Mouse (Mus musculus): Measurements from ENCODE around the gene N4bp2l1. TPM values are rescaled to one million over a fixed set of nuclear protein-coding genes. Genes with fewer than 3 reads are reported as not detected.

N4bp2l1 gene
- total RNA-seq, 2 experiments from 2014 or later: 15.9 to 17.5 TPM

GRCm38 (mm10) chr5:150570496-150571219 lies 26.3 kb downstream of the N4bp2l1 start:
- no peak for ATAC-seq (replicated peaks; ENCODE audit: low FRiP score, poor library complexity, severe bottlenecking)

GRCm38 (mm10) chr5:150566971-150567370 lies 30.0 kb downstream of the N4bp2l1 start:
- no peak for ATAC-seq (replicated peaks; ENCODE audit: low FRiP score, poor library complexity, severe bottlenecking)

- ATAC-seq (replicated peaks; ENCODE audit: low FRiP score, poor library complexity, severe bottlenecking): no peak
Measured at GRCm38 (mm10) chr5:150566226-150566625, 30.8 kb downstream of the N4bp2l1 start.

DNA sequence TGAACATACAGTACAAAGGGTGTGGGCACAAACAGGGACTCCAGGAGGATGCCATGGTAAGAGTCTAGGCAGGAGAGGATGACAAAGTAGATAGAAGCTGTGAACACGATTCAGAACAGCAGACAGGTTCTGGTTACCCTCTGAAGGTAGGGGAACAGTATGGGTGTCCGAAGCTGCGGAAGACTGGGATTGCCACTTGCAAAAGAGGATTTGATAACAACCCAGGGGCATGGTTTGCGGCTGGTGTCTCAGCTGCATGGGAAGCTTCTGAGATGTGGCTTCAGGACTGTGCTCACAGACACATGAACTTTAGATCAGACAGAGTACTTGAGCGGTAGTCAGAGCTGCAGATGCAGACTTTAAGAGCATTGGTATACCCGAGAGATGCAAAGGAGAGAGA lies 32.6 kb downstream of the N4bp2l1 start:
- no peak for ATAC-seq (replicated peaks; ENCODE audit: low FRiP score, poor library complexity, severe bottlenecking)

- no peak for ATAC-seq (replicated peaks; ENCODE audit: low FRiP score, poor library complexity, severe bottlenecking)
Measured at GRCm38 (mm10) chr5:150561783-150562182, 35.2 kb downstream of the N4bp2l1 start.

GRCm38 (mm10) chr5:150561376-150561775 lies 35.6 kb downstream of the N4bp2l1 start:
- ATAC-seq (replicated peaks; ENCODE audit: low FRiP score, poor library complexity, severe bottlenecking): no peak

GRCm38 (mm10) chr5:150560851-150561250 lies 36.1 kb downstream of the N4bp2l1 start:
- no peak for ATAC-seq (replicated peaks; ENCODE audit: low FRiP score, poor library complexity, severe bottlenecking)

GRCm38 (mm10) chr5:150559519-150560103 lies 37.4 kb downstream of the N4bp2l1 start:
- ATAC-seq (replicated peaks; ENCODE audit: low FRiP score, poor library complexity, severe bottlenecking): no peak

GRCm38 (mm10) chr5:150551637-150552036 lies 45.4 kb downstream of the N4bp2l1 start:
- ATAC-seq (replicated peaks; ENCODE audit: low FRiP score, poor library complexity, severe bottlenecking): no peak

DNA sequence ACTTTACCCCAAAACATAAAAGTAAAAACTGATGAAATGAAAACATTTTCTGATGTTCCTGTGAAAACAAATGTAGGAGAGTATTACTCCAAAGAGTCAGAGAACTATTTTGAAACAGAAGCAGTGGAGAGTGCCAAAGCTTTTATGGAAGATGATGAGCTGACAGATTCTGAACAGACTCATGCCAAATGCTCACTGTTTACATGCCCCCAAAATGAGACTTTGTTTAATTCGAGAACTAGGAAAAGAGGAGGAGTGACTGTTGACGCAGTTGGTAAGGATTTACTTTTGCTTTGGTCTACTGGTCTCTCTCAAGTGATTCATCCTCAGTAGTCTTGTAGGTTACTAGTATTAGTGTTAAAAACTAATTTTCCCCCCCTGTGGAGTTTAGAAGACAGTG lies 53.8 kb downstream of the N4bp2l1 start:
- ATAC-seq (replicated peaks; ENCODE audit: low FRiP score, poor library complexity, severe bottlenecking): no peak

DNA sequence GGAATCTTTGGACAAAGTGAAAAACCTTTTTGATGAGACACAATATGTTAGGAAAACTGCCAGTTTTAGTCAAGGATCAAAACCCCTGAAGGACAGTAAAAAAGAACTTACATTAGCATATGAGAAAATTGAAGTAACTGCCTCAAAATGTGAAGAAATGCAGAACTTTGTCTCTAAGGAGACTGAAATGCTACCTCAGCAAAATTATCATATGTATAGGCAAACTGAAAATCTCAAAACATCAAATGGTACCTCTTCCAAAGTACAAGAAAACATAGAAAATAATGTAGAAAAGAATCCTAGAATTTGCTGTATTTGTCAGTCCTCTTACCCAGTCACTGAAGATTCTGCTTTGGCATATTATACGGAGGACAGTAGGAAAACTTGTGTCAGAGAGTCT lies 55.7 kb downstream of the N4bp2l1 start:
- no peak for ATAC-seq (replicated peaks; ENCODE audit: low FRiP score, poor library complexity, severe bottlenecking)

- ATAC-seq (replicated peaks; ENCODE audit: low FRiP score, poor library complexity, severe bottlenecking): no peak
Measured at GRCm38 (mm10) chr5:150525239-150525638, 71.7 kb downstream of the N4bp2l1 start.

GRCm38 (mm10) chr5:150522867-150523234 lies 74.1 kb downstream of the N4bp2l1 start:
- peak; percentile 27; the same call in 1 of the 2 replicates for ATAC-seq (replicated peaks; ENCODE audit: low FRiP score, poor library complexity, severe bottlenecking)

- peak; percentile 99 for ATAC-seq (replicated peaks; ENCODE audit: low FRiP score, poor library complexity, severe bottlenecking)
Measured at GRCm38 (mm10) chr5:150521937-150522866, 74.8 kb downstream of the N4bp2l1 start, which contains the start of gene Brca2. Gene Brca2, plus strand, starts transcription at chr5:150522630.

Other genes with a start within 250 kb of the N4bp2l1 start
- gene Zar1l, start 79.0 kb downstream of the N4bp2l1 start, total RNA-seq (2015; ENCODE audit: low replicate concordance): not detected in 2 replicates
- gene Zar1l, start 79.0 kb downstream of the N4bp2l1 start, total RNA-seq (2017; ENCODE audit: low replicate concordance): not detected in 2 replicates
- gene Brca2, start 74.6 kb downstream of the N4bp2l1 start, total RNA-seq (2015; ENCODE audit: low replicate concordance): 141 and 238 TPM in 2 replicates
- 172 and 270 TPM in 2 replicates for gene Brca2, start 74.6 kb downstream of the N4bp2l1 start, total RNA-seq (2017; ENCODE audit: low replicate concordance)
- gene N4bp2l2, start 69.0 kb upstream of the N4bp2l1 start, total RNA-seq (2015; ENCODE audit: low replicate concordance): 63.1 and 109 TPM in 2 replicates
- 75.3 and 85.3 TPM in 2 replicates for gene N4bp2l2, start 69.0 kb upstream of the N4bp2l1 start, total RNA-seq (2017; ENCODE audit: low replicate concordance)
- gene Pds5b, start 76.6 kb upstream of the N4bp2l1 start, total RNA-seq (2015; ENCODE audit: low replicate concordance): 65.6 and 75.5 TPM in 2 replicates
- gene Pds5b, start 76.6 kb upstream of the N4bp2l1 start, total RNA-seq (2017; ENCODE audit: low replicate concordance): 45.8 and 47.3 TPM in 2 replicates

Data from erythroid progenitor cell, adult 5-6 weeks (primary cell).